Mouse (Mus musculus): ENCODE measurements around the gene G0s2.

- TF ChIP-seq GATA1 (IDR thresholded peaks at IDR 0.05; ENCODE audit: borderline replicate concordance, low read length) (no peak), FLI1 (IDR thresholded peaks at IDR 0.05; ENCODE audit: low read length) (no peak)
Measured at GRCm38 (mm10) chr1:193263026-193263907, 9.8 kb downstream of the G0s2 start.

Data from megakaryocyte, embryonic 14.5 days (primary cell).